Mouse (Mus musculus) gastrocnemius, postnatal 4 days (tissue): ENCODE data around the gene Umodl1. TPM values are rescaled to one million over a fixed set of nuclear protein-coding genes. Genes with fewer than 3 reads are reported as not detected.

Experiments used
- DNase-seq, 2 experiments: peaks; one replicate each; pipeline ENCODE4 v3.0.0; 2021 to 2022; ENCODE audit warnings: low spot score in 2 of 2, mixed read lengths in 2 of 2
- total RNA-seq, 2 experiments: library from RNA; stranded (reverse); gene quantifications; 2 replicates each; pipeline ENCODE4 v1.2.3; 2021

The Umodl1 gene
- total RNA-seq, 2 experiments from 2014 or later, result 0.22 to 0.23 TPM

DNA sequence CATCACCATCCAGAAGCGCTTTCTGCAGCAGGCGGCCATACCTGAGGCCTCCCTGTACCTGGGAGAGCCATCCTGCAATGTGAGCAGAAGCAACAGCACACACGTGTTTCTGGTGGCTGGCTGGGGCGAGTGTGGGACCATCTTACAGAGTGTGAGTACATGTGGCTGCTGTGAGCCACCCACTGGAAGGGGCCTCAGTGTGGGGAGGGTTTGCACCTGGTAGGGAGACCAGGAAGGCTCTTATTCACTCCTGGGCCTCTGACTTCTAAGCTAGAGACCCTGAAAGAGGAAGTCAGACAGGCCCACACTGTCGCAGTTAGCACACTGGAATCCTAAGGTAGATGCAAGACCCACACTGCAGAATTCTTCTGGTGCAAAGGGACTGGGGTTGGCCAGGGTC is 41.9 kb downstream of the Umodl1 start:
- DNase-seq, result no peak

DNA sequence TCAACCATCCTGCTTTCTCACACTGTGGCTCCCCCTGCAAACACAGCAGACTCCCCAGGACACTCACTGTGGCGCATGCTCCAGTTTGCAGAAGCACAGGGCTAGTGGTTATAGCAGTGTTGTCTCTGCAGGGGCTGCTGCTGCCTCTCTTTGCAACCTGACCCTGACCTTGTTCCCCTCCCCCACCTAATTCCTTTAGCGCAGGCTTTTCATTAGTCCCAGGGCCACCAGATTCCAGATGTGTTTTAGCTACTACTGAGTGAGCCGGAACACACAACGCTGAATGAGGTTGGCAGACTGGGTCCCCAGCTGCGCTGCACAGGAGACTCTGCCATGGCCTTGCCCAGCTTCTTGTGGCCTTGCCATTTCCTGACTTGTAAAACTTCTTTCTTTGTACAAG is 46.5 kb downstream of the Umodl1 start:
- DNase-seq, result no peak

DNA sequence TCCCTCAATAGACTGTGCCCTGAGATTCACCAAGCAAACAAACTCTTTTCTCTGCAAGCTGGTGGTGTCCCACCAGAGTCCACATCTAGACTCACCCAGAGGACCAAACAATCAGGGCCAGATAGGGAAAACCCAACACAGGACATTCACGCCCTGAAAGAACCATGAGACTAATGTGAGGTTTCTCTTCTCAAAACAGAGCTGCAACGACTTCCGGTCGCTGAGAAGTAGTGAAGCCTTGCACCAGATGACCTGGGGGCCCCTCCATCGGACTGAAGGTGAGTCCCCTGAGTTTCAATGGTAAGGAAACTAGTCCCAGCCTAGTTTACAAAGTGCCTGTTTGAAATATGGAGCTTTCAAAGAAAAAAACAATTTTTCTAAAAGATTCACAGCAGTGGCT is 48.2 kb downstream of the Umodl1 start:
- no peak for DNase-seq

DNA sequence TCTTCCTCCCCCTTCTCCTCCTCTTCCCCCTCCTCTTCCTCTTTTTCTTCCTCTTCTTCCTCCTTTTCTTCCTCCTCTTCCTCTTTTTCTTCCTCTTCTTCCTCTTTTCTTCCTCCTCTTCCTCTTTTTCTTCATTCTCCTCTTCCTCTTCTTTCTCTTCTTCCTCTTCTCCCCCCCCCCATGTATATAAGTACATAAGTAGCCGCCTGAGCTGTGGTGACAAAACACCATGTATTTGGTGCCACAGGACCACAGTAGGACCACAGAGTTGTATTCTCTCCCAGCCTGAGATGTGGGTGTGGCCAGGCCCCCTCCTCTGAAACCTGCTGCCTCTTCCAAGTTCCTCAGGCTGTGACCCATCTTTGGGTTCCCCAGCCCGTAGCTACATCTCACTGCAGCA is 50.8 kb downstream of the Umodl1 start:
- no peak for DNase-seq

DNA sequence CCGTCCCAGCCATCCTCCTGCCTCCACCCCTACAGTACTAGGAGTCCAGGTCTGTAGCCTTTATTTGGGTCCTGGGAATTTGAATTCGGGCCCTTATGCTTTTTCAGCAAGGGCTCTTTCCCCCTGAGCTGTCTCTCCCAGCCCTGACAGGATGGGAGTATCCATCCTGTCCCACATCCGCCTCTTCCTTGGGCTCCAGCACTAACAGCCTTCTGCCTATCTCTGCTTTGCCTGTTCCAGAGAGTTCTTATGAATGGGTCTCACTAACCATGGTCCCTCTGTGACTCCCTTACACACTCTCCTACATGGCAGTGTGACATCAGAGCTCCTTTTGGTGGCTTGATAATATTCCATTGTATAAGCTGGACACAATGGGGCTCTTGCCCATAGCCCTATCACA is 52.9 kb downstream of the Umodl1 start:
- no peak for DNase-seq

DNA sequence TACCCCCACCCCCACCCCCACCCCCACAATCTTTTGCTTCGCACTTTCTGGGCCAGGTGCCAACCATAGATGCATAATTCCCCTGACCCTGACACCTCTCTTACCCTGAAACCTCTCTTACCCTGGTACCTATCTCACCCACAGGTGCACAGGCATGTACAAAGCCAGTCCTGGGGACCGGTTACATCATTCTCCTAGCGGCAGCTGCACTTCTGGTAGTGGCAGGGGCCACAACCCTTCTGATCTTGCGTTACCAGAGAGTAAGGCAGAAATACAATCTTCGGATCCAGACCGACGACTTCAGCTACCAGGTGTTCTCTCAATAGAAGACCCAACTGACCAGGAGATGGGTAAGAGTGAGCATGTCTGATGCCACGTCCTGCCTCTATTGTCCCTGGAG is 54.0 kb downstream of the Umodl1 start:
- no peak for DNase-seq

DNA sequence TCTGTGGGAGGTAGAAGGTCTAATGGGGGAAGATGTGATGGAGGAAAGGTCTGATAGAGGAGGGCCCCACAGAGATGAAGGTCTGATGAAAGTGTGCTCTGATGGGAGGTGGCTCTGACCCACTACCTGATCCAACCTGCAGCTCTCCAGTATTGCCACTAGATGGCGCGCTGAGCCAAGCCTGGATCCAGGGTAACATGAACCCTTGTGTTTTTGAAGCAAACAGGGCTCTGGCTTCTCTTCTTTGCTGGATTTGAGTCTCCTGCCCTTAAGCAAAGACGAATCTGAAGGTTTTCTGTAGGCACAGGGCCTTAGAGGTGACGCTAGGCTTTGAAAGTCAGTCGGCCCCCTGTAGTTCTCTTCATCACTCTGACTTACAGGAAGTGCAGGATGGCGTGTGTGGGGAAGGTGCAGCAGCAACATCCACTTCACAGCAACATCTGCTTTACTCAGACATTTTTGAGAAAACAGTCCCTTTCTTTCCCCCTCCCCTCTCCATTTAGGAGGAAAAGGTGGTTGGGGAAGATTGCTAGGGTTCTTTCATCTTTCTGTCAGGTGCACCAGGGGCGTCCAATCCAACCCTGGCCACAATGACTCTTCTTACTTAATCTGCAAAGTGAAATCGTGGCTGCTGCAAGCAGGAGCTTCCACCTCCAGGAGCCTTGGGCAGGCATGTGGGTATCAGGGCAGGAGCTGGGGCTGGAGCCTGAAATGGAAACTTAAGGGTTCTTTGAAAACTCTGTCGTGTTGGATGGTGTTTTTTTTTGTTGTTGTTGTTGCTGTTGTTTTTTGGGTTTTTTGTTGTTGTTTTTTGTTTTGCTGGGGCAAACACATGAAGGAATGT is 57.3 kb downstream of the Umodl1 start:
- DNase-seq, result peak in 1 of 2 experiments; percentile 31

DNA sequence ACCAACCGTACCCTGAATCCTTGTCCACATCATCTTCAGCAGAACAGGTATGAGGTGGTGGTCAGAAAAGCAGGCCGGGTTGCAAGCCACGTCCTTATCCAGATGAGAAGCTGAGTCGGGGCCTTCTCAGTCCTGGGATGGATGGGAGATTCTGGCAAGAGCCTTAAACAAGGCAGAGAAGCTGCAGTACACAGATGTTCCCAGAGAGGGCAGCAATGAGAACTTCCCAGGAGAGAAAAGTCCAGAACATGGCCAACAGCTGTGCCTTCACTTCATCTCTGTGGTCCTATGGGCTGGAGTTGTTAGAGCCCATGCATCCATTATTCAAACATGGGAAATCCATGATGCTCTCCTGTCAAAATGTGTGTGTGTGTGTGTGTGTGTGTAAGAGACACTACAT is 63.8 kb downstream of the Umodl1 start:
- peak in 1 of 2 experiments; percentile 37 for DNase-seq

DNA sequence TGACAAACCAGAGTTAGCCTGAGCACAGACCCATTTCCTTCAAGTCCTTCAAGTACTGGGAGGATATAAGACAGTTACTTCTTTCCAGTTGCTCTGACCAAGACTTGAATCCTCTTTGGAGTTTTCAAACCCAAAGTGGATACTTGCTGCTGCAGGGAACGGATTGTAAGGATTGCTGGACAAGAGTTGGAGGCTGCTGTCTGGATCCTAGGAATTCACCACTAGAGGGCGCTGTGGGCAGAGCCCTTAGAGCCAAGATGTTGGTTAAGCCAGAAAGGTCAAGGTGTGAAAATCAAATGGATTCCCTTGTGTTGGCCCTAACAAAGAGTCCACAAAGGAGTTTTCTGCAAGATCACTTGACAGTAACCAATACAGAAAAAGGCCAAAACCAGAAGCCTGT is 65.1 kb downstream of the Umodl1 start:
- DNase-seq, result peak in 1 of 2 experiments; percentile 35

DNA sequence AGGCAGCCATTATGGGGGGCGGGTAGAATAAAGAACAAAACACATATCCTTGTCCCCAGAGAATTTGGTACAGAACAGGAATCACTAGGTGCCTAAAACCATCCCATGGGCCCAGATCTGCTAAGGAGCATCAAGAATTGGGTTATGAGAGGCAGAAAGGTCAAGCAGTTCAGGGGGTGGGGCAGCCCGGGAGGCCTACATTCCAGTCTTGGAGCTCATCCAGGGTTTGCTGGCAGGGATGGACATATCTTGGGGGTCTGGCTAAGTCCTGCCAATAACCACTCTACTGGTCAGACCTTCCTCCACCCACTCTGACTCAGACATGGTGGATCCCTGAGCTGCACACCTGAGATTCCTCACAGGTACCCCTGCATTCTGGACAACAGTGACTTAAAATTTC is 65.6 kb downstream of the Umodl1 start:
- DNase-seq, result no peak

DNA sequence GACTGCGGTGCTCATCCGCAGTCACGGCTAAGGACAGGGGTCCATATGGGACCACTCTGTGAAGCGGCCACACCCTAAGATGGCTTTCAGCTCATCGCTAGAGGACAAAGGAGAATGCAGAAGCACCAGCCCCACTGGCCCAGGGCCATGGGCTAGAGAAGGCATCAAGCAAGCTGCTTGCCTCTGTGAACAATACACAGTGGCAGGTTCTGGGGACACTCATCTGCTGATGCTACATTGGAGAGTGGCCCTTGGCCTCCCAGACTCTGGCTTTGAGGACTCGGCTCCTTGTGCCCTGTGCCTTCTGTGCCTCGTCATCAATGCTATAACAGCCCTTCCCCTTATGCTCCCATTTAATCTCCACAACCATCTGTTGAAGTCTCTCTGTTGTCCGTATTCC is 66.8 kb downstream of the Umodl1 start:
- no peak for DNase-seq

DNA sequence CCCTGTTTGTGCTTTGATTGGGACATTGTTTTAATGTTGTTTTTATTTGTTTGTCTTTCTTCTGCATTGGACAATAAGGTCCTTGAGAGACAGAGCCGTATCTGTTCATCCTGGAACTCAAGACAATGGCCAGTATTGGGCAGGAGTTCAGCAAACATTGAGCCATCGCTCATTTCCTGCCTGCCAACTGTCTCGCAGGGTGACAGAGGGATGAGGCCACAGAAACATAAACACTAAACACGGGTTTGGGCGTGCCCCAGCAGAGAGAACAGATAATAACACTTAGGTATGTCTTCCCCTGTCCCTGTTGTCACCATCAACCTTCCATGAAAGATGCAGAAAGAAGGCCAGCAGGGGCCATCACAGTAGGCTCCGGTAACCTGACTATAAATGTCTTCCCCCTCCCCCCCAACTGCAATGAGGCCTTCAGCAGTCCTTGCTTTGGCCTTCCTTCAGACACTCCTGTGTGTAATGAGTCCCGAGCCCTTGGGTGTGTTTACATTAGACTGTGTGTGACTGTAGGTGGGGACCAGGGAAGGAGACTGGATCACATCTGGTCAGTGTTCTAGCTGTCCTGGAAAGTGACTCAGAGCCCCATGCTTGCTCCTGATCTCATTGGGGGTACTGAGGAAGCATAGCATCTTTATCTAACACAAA is 69.8 kb downstream of the Umodl1 start:
- no peak for DNase-seq

DNA sequence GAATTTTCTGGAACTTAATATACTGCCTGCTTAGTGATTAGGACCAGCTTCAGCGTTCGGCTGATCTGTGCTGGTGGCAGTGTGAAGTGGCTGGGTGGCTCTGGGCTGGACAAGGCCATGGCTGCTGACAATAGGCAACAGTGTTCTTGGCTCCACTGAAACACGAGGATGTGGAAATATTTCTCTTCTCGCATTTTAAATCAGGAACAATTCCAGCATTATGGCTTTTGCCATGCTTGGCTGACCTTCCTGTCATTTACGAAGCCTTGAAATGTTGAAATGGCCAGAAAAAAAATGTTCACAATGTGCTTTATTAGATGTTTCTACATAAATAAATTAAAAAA is 70.3 kb downstream of the Umodl1 start:
- no peak for DNase-seq

DNA sequence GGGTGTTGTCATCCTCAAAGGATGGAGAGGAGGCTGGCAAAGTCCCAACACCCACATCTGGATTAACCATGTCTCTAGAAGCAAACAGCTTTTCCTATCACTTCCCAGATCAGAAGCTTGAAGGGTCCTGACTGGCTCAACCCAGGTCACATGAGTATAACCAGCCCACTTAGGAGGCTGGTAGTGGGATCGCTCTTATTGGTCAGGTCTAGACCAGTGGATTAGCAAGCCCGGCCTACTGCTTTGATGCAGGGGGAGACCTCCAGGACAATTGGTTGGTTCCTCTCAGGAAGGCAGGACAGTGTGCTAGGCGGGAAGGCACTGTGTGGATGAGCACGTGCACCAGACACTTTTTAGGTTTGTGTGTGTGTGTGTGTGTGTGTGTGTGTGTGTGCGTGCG is 72.5 kb downstream of the Umodl1 start:
- DNase-seq, result no peak

DNA sequence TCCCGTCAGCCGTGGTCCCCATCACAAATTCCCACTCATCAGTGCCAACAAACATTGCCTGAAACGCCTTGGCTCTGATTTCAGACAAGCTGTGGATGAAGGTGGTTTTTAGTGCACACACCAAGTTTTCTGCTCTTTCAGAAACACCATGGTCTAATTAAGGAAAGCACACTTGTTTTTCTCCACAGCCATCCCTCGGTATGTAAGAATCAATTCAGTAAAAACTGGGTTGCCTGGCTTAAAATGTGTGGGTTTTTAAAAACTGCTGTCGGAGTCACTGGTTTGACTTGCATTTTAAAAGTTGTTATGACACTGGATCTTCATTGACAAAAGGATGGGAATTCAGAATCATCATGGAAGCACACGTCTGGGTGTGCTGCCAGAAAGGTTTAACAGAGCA is 73.3 kb downstream of the Umodl1 start:
- no peak for DNase-seq

DNA sequence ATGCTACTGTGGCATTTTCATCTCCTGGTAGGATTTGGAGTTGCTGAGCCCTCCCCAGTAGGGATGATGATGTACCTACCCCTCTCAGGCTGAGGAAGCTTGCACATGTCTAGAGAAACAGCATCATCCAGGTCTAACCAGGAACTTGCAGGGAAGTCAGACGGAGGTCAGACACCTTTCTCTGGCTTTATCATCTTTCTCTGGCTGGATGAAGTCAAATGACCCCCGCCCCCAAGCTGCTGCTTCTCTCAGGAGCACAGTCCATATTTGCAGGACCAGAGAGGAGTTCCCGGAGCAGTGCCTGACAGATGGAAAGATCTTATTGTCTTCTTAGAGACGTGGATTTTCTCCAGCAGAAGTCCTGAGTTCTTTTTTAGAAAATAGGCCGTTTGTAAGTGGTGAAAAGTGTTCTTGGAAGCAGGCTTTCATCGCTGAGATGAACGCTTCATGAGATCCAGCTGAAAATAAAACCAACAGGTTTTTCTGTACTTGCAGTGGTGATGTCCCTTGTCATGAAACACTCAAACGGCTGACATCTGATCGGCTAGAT is 74.5 kb downstream of the Umodl1 start:
- DNase-seq, result no peak

DNA sequence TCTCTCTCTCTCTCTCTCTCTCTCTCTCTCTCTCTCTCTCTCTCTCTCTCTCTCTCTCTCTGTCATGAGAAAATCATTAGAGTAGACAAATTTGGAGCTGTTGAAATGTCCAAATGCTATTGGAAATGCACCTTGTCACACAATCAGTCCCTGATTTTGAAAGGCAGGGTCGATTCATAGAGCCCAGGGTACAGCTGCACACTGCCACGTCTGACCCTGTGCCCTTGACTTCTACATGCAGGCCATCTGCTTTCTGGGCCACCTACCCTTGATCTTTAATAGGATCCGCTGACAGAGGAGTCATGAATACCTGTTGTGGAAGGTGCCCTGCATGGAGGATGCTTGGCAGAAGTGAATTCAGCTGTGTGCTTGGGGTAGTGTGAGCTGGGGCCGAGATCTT is 75.0 kb downstream of the Umodl1 start:
- no peak for DNase-seq

DNA sequence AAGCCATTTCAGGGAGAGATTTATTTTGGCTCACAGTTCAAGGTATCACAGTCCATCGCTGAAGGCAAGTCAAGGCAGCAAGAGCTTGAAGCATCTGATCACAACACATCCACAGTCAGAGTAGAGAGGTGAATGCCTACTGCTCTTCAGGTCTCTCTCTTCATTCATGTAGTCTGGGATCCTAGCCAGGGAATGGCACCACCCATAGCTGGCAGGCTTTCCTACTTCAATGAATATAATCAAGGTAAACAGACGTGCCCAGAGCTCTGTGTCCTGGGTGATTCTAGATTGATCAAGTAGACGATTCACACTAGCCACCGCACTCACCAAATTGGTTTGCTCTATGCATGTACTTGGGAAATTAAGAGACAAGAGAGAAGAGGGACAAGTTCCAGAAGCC is 77.9 kb downstream of the Umodl1 start:
- DNase-seq, result no peak

DNA sequence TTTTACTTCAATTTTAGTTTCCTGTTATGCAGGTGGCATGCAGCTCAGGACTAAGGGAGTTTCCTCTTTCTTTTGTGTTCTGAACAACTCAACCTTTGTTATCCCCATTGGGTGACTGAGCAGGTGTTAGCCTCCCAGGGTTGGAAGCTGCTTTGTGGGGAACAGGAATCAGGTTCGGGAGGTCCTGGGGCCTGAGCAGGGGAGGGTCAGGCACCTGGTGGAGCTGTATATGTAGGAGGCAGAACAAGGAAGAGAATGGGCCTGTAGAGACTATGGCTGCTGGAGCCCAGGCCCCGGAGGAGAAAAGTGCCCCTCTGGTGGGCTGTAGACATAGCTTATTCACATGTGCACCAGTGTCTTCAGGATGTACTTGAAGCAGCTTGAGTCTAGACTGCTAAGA is 78.8 kb downstream of the Umodl1 start:
- DNase-seq, result no peak

DNA sequence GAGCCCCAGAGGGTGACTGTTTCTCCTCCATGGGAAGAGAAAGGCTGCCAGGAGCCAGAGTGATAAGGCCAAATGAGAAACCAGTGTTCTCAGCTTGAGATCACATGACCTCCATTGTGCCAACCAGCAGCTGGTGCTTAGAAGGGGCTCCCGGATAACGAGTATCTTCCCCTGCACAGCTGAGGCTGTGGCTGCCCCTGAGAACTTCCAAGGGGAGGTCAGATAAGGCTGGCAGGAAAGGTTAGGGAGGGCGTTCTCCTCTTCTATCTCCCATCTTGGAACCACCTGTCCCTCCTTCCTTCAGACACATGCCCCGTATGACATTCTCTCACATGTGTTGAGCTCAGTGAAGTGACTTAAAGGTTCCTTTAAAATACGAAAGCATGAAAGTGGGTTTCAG is 79.7 kb downstream of the Umodl1 start:
- no peak for DNase-seq

DNA sequence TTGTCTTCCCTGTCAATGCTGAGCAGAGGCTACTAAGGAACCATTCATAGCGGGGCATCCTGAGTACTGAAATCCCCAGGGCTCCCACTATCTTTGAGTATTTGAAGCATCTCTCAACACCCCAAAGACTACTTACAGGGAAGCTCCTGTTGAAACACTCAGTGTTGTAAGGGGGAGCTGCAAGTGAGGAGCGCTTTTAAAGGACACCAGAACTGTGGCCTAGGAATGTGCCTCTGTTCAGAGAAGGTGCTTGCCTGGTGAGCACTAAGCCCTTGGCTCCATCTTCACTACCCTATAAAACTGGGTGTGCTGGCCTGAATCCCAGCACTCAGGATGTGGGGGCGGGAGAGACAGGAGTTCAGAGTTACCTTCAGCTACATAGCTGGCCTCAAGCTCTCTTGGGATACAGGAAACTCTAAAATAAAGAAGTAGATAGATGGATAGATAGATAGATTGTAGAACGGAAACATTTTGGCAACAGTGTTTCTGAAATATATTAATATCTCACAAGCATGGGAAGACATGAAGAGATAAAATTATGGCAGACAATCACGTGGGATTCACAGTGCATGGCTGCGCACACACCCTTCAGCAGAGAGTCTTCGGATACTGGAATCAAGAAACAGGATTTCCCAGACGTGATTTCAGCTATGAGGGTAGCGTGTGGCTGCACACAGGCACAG is 80.4 kb downstream of the Umodl1 start:
- DNase-seq, result no peak
